Mouse (Mus musculus) splenic B cell, adult 2 months (primary cell): ENCODE results near the gene Slc27a1.
A peak's percentile ranks its signal among the peaks of the same experiment; 100 is the strongest.
"Not testable (repeated sequence)": the region's sequence is repeated elsewhere in the genome, so short reads cannot be mapped to it uniquely, and the experiment has no call there.

Source experiments
- DNase-seq: peaks from one replicate; pipeline ENCODE4 v3.0.0-alpha.2; 2011; ENCODE audit warnings: low read depth, low spot score
- H3K27me3 ChIP-seq: 2 replicates; pipeline ENCODE4 v1.6.1; 2012; ENCODE audit warnings: mild to moderate bottlenecking, low read length, moderate library complexity, mixed read lengths; ENCODE audit not compliant: control insufficient read depth, poor library complexity, insufficient read depth, severe bottlenecking
- H3K36me3 ChIP-seq: 2 replicates; pipeline ENCODE4 v1.6.1; 2012; ENCODE audit warnings: mild to moderate bottlenecking, low read length, moderate library complexity, mixed read lengths; ENCODE audit not compliant: control insufficient read depth, poor library complexity, insufficient read depth, severe bottlenecking

Gene Slc27a1

GRCm38 (mm10) chr8:71568387-71568937 lies at the start of gene Slc27a1:
Gene Slc27a1, plus strand, starts transcription at chr8:71568882.
- no peaks in the 10 kb centered on the region for H3K27me3 ChIP-seq
- no peaks in the 10 kb centered on the region for H3K36me3 ChIP-seq
- DNase-seq: no peak

GRCm38 (mm10) chr8:71519037-71519825 lies 49.5 kb upstream of the Slc27a1 start:
- DNase-seq: peak; percentile 75
- not testable (repeated sequence) for H3K27me3 ChIP-seq, H3K36me3 ChIP-seq

DNA sequence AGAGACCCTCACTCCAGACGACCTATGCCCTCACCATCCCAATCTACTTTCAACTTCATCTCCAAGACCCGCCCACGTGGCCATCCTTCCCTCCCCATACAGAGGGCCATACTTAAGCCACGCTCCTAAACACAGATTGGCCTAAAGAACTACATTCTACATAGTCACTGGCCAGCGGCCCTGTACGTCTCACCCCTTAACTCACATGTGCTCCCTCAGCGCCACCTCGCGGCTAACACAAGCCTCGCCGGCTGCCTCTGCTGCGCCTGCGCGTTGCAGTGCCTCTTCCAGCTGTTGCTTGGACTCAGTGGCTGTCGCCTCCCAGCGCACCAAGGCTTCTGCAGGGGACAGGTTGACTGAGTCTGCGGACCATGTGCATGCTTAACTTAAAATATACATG lies 47.0 kb upstream of the Slc27a1 start:
- Histone ChIP-seq H3K27me3 (no peaks in the 10 kb centered on the region), H3K36me3 (no peaks in the 10 kb centered on the region)
- DNase-seq: peak; percentile 96

GRCm38 (mm10) chr8:71525226-71526050 lies 43.2 kb upstream of the Slc27a1 start, which contains the start of gene Ccdc194:
Gene Ccdc194, minus strand, starts transcription at chr8:71525711.
- no peaks in the 10 kb centered on the region for H3K27me3 ChIP-seq
- no peaks in the 10 kb centered on the region for H3K36me3 ChIP-seq
- DNase-seq: no peak

DNA sequence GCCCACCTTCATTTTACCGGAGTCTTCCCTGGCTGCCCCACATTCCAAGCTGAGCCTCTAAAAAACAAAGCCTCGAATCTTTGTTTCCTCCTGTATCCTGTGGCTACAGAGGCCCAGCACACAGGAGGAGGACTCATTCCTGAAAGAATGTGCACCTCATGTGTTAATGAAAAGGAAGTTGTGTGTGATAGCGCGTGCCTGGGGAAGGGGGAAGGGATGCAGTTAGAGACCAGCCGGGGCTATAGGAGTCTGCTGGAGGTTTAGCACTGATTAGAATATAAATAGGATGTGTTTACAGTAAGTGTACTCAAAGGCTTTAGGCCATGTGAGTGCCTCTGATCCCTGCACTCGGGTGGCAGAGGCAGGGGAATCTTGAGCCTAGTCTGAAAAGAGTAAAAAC lies 42.4 kb upstream of the Slc27a1 start:
- Histone ChIP-seq H3K27me3 (no peaks in the 10 kb centered on the region), H3K36me3 (no peaks in the 10 kb centered on the region)
- DNase-seq: no peak

- H3K27me3 ChIP-seq: no peaks in the 10 kb centered on the region
- no peak for DNase-seq
- H3K36me3 ChIP-seq: no peaks in the 10 kb centered on the region
Measured at GRCm38 (mm10) chr8:71527162-71527870, 41.4 kb upstream of the Slc27a1 start.

GRCm38 (mm10) chr8:71528362-71529073 lies 40.2 kb upstream of the Slc27a1 start:
- no peaks in the 10 kb centered on the region for H3K27me3 ChIP-seq
- DNase-seq: no peak
- no peaks in the 10 kb centered on the region for H3K36me3 ChIP-seq

GRCm38 (mm10) chr8:71530735-71531467 lies 37.8 kb upstream of the Slc27a1 start:
- H3K27me3 ChIP-seq: not testable (repeated sequence)
- peak; percentile 64 for DNase-seq

DNA sequence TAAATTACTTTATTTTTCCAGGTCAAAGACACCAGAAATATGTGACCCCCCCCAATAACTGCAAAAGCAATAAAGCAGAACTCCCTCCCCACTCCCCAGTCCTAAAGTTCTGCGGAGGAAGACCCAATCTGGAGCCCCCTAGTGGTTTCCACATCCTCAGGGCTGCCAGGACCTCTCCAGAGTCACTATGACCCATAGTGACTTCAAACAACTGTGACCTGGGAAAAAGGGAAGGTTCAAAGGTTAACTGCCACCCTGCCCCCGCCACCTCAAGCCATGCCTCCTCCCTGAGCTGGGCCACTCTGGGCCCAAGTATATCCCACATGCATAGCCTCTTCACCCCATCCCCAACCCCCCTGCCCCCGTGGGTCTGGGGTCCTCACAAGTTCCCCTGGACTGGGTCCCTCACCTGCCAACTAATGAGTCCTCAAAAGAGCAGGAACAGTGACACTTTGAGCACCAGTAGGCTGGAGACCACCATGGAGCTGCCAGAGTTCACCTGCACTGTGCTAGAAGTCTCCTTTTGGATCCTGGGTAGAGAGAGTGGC lies 34.3 kb upstream of the Slc27a1 start:
- Histone ChIP-seq H3K27me3 (no peaks in the 10 kb centered on the region), H3K36me3 (no peaks in the 10 kb centered on the region)
- no peak for DNase-seq

More at GRCm38 (mm10) chr8:71530735-71531467, 37.8 kb upstream of the Slc27a1 start:
- not testable (repeated sequence) for H3K36me3 ChIP-seq

DNA sequence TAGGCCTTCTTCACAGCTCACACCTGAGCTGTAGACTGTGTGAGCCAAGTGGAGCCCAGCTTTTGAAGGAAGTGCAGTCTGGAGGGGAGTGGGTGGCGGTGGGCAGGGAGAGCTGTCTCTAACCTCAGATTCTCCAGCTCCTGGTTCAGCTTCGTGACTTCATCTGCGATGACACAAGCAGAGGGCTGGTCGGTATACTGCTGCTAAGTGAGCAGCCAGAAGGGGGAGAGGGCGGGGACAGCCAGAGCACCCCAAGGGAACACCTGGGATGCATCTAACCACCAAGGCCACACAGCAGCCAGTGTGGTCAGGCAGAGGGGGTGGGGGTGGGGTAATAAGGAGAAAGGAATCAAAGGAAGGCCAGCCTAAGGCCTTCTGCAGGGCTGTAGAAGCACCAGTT lies 33.0 kb upstream of the Slc27a1 start:
- peak; percentile 28 for DNase-seq
- Histone ChIP-seq H3K27me3 (no peaks in the 10 kb centered on the region), H3K36me3 (no peaks in the 10 kb centered on the region)

DNA sequence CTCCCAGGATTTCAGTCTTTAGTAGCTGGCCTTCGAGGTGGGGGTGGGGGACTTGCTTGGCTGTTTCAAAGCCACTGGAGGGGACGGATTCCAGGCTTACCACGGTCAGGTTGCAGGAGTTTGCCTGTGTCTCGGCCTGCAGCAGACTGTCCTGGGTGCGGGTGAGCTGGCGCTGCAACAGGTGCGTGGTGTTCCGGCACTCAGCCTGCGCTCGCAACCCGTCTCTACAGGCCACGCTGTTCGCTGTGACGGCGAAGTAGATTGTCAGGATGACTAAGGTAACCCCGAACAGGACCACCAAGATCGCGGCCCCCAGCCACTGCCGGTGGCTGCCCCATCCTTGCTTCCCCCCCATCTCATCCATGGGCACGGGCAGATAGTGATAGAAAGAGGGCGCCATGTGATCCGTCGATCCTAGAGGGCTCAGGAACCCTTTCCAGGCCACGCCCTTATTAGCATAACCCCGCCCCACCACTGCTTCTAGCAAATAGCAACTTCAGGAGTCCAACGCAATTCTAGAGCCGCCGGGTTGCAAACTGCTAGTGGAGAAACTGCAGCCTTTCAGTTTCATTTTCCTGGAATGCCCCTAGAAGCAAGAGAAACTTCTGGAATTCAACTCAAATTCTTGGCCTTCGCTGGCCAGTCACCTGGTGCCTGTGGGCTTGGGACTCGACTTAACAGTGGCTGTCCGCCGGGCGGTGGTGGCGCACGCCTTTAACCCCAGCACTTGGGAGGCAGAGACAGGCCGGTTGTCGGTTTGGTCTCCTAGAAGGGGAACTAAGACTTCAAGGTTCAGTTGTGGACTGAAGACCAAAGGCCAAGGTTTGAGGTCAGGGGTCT lies 31.4 kb upstream of the Slc27a1 start, which contains the start of gene Bst2:
Gene Bst2, minus strand, starts transcription at position 429 of the 840 bp plus-strand sequence.
- no peaks in the 10 kb centered on the region for H3K27me3 ChIP-seq
- no peaks in the 10 kb centered on the region for H3K36me3 ChIP-seq
- DNase-seq: peak; percentile 91

- no peaks in the 10 kb centered on the region for H3K27me3 ChIP-seq
- DNase-seq: peak; percentile 99
- peaks cover 7% of the 10 kb centered on the region for H3K36me3 ChIP-seq
Measured at GRCm38 (mm10) chr8:71542632-71543343, 25.9 kb upstream of the Slc27a1 start, which contains the start of gene Mvb12a. Gene Mvb12a, plus strand, starts transcription at chr8:71542922.
